Mouse (Mus musculus) kidney, embryonic 16.5 days (tissue): ENCODE data around the gene Smurf1. TPM values are rescaled to one million over a fixed set of nuclear protein-coding genes. Genes with fewer than 3 reads are reported as not detected.

ENCODE experiments used
- ATAC-seq: fragments of 200-750 bp; cut with Nextera tagmentation; 2 replicates; pipeline ENCODE4 v1.8.0; 2017; ENCODE audit warnings: moderate TSS enrichment; ENCODE audit not compliant: low FRiP score, low TSS enrichment
- H3K27ac ChIP-seq: fragments of 300-500 bp; sonication (generic); 2 replicates; pipeline ENCODE4 v1.5.1; 2014; ENCODE audit warnings: low read length
- H3K27me3 ChIP-seq: fragments of 300-500 bp; sonication (generic); 2 replicates; pipeline ENCODE4 v1.6.1; 2014; ENCODE audit warnings: low read length, control low read depth, mixed read lengths; ENCODE audit not compliant: insufficient read depth
- H3K36me3 ChIP-seq: fragments of 300-500 bp; sonication (generic); 2 replicates; pipeline ENCODE4 v1.6.1; 2014; ENCODE audit warnings: low read length, control low read depth, mixed read lengths; ENCODE audit not compliant: insufficient read depth
- H3K4me1 ChIP-seq: fragments of 300-500 bp; sonication (generic); 2 replicates; pipeline ENCODE4 v1.6.1; 2014; ENCODE audit warnings: low read length, control low read depth, mixed read lengths; ENCODE audit not compliant: insufficient read depth
- H3K4me2 ChIP-seq: fragments of 300-500 bp; sonication (generic); replicated peaks from 2 replicates; pipeline ENCODE4 v1.6.1; 2014; ENCODE audit warnings: low read depth, low read length
- H3K4me3 ChIP-seq: fragments of 300-500 bp; sonication (generic); 2 replicates; pipeline ENCODE4 v1.5.1; 2014; ENCODE audit warnings: mild to moderate bottlenecking, low read length
- H3K9ac ChIP-seq: fragments of 300-500 bp; sonication (generic); replicated peaks from 2 replicates; pipeline ENCODE4 v1.6.1; 2014; ENCODE audit warnings: low read length
- H3K9me3 ChIP-seq: fragments of 300-500 bp; sonication (generic); 2 replicates; pipeline ENCODE4 v1.6.1; 2016; ENCODE audit warnings: low read length, control low read depth
- WGBS: fragments of 180-500 bp; shearing (Covaris S2); extraction: QIAGEN DNeasy Blood & Tissue Kit; methylation state at CpG from one replicate; pipeline ENCODE4 v1.1.7; 2014; 5-methylcytosine and 5-hydroxymethylcytosine counted together
- polyA plus RNA-seq: library from polyadenylated mRNA; unstranded; fragments of >200 nt; fragmentation: Nextera tagmentation; extraction: Ambion mirVana; gene quantifications from 2 replicates; pipeline ENCODE4 v1.2.1, GENCODE M21; 2015

The Smurf1 gene
- polyA plus RNA-seq, 1 experiment from 2014 or later = 14.0 TPM

DNA sequence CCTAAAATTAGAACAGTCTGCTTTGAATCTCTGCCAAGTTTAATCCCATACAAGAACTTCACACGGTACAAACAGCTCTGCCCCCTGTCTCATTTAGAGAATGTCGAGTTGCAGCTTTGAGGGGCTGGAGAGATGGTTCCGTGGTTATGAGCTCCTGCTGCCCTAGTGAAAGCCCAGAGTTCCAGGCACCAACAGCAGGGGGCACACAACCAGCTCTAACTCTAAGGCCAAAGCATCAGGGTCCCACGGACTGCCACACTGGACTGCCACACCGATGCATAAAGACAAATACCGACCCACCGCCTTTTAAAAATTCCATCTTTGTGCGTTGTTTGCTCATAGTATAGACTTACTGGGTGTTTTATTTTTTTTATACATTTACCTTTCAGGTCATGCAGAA lies 98.7 kb downstream of the Smurf1 start:
- H3K36me3 ChIP-seq = no peaks in the 10 kb centered on the region
- no peak overlapping the region for H3K4me2 ChIP-seq

DNA sequence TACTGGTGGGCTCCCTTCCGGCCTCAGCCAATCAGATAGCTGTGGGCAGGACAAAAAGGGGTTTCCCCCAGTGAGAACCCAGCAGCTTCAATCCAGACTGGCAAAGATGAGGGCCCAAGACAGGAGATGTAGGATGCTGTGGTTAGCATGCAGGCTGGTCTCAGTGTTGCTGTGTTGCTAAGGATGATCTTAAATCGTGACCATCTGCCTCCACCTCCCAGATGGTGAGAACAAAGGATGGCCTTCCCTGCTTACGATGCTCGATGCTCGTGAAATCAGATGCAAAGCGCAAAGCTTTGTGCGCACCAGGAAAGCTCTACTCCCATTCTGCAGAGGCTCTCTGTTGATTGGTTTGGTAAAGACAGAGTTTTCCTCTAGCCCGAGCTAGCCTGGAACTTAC lies 104.7 kb downstream of the Smurf1 start:
- Histone ChIP-seq H3K9ac (no peak overlapping the region), H3K4me2 (no peak overlapping the region), H3K27me3 (no peaks in the 10 kb centered on the region), H3K36me3 (peaks cover 53% of the 10 kb centered on the region), H3K4me3 (no peak overlapping the region), H3K9me3 (peaks cover 13% of the 10 kb centered on the region), H3K4me1 (no peaks in the 10 kb centered on the region), H3K27ac (no peak overlapping the region)
- WGBS = 97% methylated on average over 8 of the region's 8 CpGs
- ATAC-seq = no peak

More for the DNA sequence above, 98.7 kb downstream of the Smurf1 start:
- no peak overlapping the region for H3K9ac ChIP-seq
- H3K4me3 ChIP-seq = no peak overlapping the region
- ATAC-seq = 0 out of 2 replicates have a peak, but pooled peaks have one; percentile 42
- no peaks in the 10 kb centered on the region for H3K4me1 ChIP-seq
- no peaks in the 10 kb centered on the region for H3K27me3 ChIP-seq
- H3K27ac ChIP-seq = no peak overlapping the region
- WGBS = 71% methylated on average over 8 of the region's 8 CpGs
- H3K9me3 ChIP-seq = no peaks in the 10 kb centered on the region

DNA sequence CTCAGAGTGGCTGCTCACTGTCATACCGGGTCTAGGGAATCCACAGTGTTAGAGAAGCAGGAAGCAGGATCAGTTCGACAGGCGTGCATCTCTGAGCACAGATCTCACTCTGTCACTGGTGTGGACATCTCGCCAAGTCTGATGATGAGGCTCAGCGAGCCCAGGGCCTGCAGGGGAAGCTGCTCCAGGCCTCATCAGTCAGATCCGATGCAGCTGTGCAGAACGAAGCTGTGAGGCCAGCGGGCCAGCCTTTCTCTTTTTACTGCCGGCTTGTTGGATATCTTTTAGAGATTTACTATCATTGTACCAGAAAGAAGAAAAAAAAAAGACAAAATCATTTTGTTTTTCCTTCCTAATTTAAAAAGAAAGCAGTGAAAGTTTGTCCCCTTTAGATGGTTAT lies 106.4 kb downstream of the Smurf1 start:
- no peaks in the 10 kb centered on the region for H3K27me3 ChIP-seq
- no peak overlapping the region for H3K4me3 ChIP-seq
- H3K36me3 ChIP-seq = peaks cover 63% of the 10 kb centered on the region
- H3K4me2 ChIP-seq = no peak overlapping the region
- H3K9ac ChIP-seq = no peak overlapping the region
- peaks cover 13% of the 10 kb centered on the region for H3K9me3 ChIP-seq
- ATAC-seq = 0 out of 2 replicates have a peak, but pooled peaks have one; percentile 42
- 76% methylated on average over 9 of the region's 9 CpGs for WGBS
- no peaks in the 10 kb centered on the region for H3K4me1 ChIP-seq
- no peak overlapping the region for H3K27ac ChIP-seq

DNA sequence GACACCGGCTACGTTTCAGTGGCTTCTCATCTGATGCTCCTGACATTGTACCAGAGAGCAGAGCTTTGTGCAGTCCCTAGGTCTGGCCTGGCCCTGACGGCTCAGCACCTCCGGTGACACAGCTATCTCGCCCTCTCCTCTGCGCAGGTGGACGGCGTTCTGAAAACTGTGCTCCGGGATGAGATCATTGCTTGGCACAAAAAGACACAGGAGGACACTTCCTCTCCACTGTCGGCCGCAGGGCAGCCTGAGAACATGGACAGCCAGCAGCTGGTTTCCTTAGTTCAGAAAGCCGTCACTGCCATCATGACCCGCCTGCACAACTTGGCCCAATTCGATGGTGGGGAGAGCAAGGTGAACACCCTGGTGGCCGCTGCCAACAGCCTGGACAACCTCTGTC lies 107.1 kb downstream of the Smurf1 start:
- Histone ChIP-seq H3K9me3 (peaks cover 13% of the 10 kb centered on the region), H3K4me1 (no peaks in the 10 kb centered on the region), H3K4me3 (no peak overlapping the region), H3K4me2 (no peak overlapping the region), H3K9ac (no peak overlapping the region), H3K27me3 (no peaks in the 10 kb centered on the region), H3K36me3 (peaks cover 71% of the 10 kb centered on the region), H3K27ac (no peak overlapping the region)
- 95% methylated on average over 15 of the region's 15 CpGs for WGBS
- ATAC-seq = no peak

DNA sequence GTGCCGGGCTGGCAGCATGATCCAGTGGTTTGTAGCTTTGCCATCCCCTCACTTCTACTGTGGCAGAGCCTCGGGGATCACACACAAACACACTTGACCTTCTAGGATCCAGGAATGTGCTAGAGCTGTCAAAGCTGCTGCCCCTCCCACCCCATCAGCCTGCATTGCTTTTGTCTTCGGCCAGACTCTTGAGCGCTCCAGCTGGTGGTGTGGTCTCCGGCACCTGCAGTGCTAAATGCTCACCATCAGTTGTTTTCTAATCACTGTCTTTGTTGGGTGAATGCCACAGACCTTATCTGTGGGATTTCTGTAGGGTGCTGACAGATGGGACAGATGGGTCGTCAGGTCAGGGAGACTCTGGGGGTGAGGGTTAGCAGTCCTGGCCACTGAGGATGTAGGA lies 109.7 kb downstream of the Smurf1 start:
- H3K27ac ChIP-seq = no peak overlapping the region
- H3K4me2 ChIP-seq = no peak overlapping the region
- H3K4me3 ChIP-seq = no peak overlapping the region
- 76% methylated on average over 6 of the region's 6 CpGs for WGBS
- H3K9ac ChIP-seq = no peak overlapping the region
- H3K4me1 ChIP-seq = no peaks in the 10 kb centered on the region
- peaks cover 8% of the 10 kb centered on the region for H3K9me3 ChIP-seq
- no peak for ATAC-seq
- no peaks in the 10 kb centered on the region for H3K27me3 ChIP-seq
- H3K36me3 ChIP-seq = peaks cover 92% of the 10 kb centered on the region

DNA sequence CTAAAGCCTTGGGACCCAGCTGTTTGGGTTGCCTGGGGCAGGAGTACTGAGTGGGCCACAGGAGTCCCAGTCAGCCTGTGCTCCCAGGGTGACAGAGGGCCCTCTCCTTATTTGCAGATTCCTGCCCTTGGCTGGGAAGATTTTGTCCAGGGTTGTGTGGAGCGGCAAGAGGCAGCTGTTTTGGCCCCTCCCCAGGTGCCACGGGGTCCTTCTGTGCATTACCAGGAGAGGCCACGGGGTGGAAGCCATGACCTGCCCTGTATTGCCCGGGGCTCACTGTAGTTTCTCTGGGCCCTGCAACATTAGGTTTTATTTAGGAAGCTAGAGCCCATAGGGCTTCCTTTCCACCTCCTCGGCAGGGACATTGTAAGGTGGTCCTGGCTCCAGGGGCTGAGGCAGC lies 111.7 kb downstream of the Smurf1 start:
- H3K9ac ChIP-seq = no peak overlapping the region
- 84% methylated on average over 5 of the region's 5 CpGs for WGBS
- H3K36me3 ChIP-seq = peaks cover 92% of the 10 kb centered on the region

DNA sequence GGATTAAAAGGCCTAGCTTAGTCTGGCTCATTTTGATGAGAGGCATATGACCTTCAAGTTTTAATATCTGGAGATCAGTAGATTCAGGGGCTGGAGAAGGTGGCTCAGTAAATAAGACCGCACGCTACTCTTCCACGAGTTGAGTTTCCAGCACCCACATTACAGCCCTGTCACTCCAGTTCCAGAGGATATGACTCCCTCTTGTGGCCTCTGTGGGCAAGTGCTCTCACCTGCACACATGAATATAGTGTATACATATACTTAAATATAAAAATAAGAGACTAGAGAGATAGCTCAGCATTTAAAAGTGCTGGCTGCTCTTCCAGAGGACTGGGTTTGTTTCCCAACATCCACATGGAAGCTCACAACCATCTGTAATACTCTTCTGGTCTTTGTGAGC lies 113.8 kb downstream of the Smurf1 start:
- Histone ChIP-seq H3K9me3 (no peaks in the 10 kb centered on the region), H3K4me2 (no peak overlapping the region), H3K4me3 (no peak overlapping the region), H3K27ac (no peak overlapping the region), H3K4me1 (no peaks in the 10 kb centered on the region), H3K36me3 (peaks cover 93% of the 10 kb centered on the region), H3K9ac (no peak overlapping the region), H3K27me3 (no peaks in the 10 kb centered on the region)
- ATAC-seq = no peak
- WGBS = 97% methylated on average over 3 of the region's 3 CpGs

More for the DNA sequence above, 111.7 kb downstream of the Smurf1 start:
- Histone ChIP-seq H3K9me3 (no peaks in the 10 kb centered on the region), H3K27ac (no peak overlapping the region), H3K4me1 (no peaks in the 10 kb centered on the region), H3K4me2 (no peak overlapping the region), H3K4me3 (no peak overlapping the region), H3K27me3 (no peaks in the 10 kb centered on the region)
- no peak for ATAC-seq

DNA sequence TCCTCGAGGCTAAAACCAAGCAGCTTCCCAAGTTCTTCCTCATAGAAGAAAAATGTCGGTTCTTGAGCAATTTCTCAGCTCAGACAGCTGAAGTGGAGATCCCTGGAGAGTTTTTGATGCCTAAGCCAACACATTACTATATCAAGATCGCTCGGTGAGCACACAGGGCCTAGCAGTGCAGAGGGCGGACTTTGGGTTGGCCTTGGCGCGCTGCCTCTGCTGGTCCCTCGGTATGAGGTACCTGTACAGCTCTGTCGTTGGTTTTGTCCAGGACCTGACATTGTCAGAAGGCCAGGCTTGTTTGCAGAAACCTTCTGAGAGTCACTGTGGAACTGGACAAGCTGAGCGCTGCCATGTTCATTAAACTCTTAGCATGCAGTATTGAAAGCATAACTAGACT lies 115.7 kb downstream of the Smurf1 start:
- peaks cover 98% of the 10 kb centered on the region for H3K36me3 ChIP-seq
- H3K27me3 ChIP-seq = no peaks in the 10 kb centered on the region

DNA sequence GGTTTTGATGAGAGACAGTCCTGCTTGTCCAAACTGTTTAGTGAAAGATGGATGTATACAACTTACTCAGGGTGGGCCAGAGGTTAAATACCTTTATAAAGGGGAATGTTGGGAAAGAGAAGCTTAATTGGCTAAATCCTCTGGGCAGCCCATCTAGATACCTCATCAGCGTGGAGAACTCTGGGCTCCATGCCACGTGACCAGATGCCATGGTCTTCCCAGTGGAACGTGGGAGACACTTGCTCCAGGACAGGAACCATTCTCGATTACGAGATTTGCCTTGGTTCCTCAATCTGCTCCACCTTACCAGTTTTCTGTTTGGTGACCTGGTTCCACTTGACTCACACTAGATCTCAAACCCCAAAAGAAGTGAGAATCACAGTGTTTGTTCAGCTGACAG lies 116.9 kb downstream of the Smurf1 start:
- no peak for ATAC-seq
- WGBS = 88% methylated on average over 5 of the region's 5 CpGs

More for the DNA sequence above, 115.7 kb downstream of the Smurf1 start:
- no peak for ATAC-seq
- Histone ChIP-seq H3K27ac (no peak overlapping the region), H3K9me3 (no peaks in the 10 kb centered on the region), H3K4me3 (no peak overlapping the region), H3K4me1 (no peaks in the 10 kb centered on the region), H3K9ac (no peak overlapping the region), H3K4me2 (no peak overlapping the region)
- 93% methylated on average over 10 of the region's 10 CpGs for WGBS

DNA sequence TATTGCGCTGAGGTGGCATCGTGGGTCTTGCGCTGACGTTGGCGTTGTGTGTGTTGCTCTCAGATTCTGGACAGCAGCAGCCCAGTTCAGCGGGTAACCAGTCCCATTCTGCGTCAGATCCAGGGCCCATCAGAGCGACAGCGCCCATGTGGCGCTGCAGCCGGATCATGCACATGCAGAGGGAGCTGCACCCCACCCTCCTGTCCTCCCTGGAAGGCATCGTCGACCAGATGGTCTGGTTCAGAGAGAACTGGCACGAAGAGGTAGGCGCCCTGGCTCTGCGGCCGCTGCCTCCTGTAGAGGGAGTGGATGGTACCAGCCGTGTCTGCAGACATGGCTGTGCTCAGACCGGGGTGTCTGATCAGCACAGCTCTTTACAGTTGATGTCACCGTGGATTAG lies 120.3 kb downstream of the Smurf1 start:
- no peak for ATAC-seq
- H3K4me3 ChIP-seq = no peak overlapping the region
- no peak overlapping the region for H3K4me2 ChIP-seq
- H3K27me3 ChIP-seq = no peaks in the 10 kb centered on the region
- WGBS = 97% methylated on average over 20 of the region's 20 CpGs
- H3K27ac ChIP-seq = no peak overlapping the region
- no peaks in the 10 kb centered on the region for H3K9me3 ChIP-seq
- peaks cover 93% of the 10 kb centered on the region for H3K36me3 ChIP-seq
- no peaks in the 10 kb centered on the region for H3K4me1 ChIP-seq
- no peak overlapping the region for H3K9ac ChIP-seq

More for the DNA sequence above, 116.9 kb downstream of the Smurf1 start:
- H3K4me3 ChIP-seq = no peak overlapping the region
- H3K4me1 ChIP-seq = no peaks in the 10 kb centered on the region
- no peaks in the 10 kb centered on the region for H3K27me3 ChIP-seq
- H3K9ac ChIP-seq = no peak overlapping the region
- H3K27ac ChIP-seq = no peak overlapping the region
- peaks cover 98% of the 10 kb centered on the region for H3K36me3 ChIP-seq
- no peaks in the 10 kb centered on the region for H3K9me3 ChIP-seq
- H3K4me2 ChIP-seq = no peak overlapping the region
